Mouse (Mus musculus) splenic B cell, adult 2 months (primary cell): ENCODE measurements around the gene Ryr3.

ENCODE experiments used
- DNase-seq: peaks from one replicate; pipeline ENCODE4 v3.0.0-alpha.2; 2011; ENCODE audit warnings: low read depth, low spot score
- H3K27me3 ChIP-seq: 2 replicates; pipeline ENCODE4 v1.6.1; 2012; ENCODE audit warnings: mild to moderate bottlenecking, low read length, moderate library complexity, mixed read lengths; ENCODE audit not compliant: control insufficient read depth, poor library complexity, insufficient read depth, severe bottlenecking
- H3K36me3 ChIP-seq: 2 replicates; pipeline ENCODE4 v1.6.1; 2012; ENCODE audit warnings: mild to moderate bottlenecking, low read length, moderate library complexity, mixed read lengths; ENCODE audit not compliant: control insufficient read depth, poor library complexity, insufficient read depth, severe bottlenecking

Gene Ryr3

GRCm38 (mm10) chr2:113055591-113055990 lies 161.3 kb downstream of the Ryr3 start:
- no peak for DNase-seq
- Histone ChIP-seq H3K27me3 (no peaks in the 10 kb centered on the region), H3K36me3 (no peaks in the 10 kb centered on the region)

GRCm38 (mm10) chr2:113049831-113050230 lies 167.1 kb downstream of the Ryr3 start:
- no peak for DNase-seq
- Histone ChIP-seq H3K27me3 (no peaks in the 10 kb centered on the region), H3K36me3 (no peaks in the 10 kb centered on the region)

DNA sequence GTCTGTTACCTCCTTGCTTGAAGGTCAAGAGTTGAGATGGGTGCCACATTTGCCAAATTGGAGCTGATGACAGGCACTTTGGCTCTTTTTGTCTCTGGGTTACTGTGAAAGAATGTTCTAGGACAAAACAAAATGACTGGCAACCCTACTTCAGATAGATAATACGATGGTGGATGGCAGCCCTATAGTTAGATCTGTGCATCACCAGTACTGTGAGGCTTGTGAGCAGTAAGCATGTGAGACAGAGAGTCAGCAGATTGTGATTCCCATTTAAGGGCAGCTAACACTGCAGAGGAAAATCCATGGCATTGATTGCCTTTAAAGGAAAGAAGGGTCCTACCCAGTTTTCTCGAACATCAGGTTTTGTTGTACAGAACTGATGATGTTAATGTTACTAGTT lies 180.3 kb downstream of the Ryr3 start:
- no peak for DNase-seq
- H3K36me3 ChIP-seq, result no peaks in the 10 kb centered on the region
- H3K27me3 ChIP-seq, result no peaks in the 10 kb centered on the region

GRCm38 (mm10) chr2:113030689-113031088 lies 186.2 kb downstream of the Ryr3 start:
- DNase-seq, result no peak
- H3K36me3 ChIP-seq, result no peaks in the 10 kb centered on the region
- no peaks in the 10 kb centered on the region for H3K27me3 ChIP-seq

DNA sequence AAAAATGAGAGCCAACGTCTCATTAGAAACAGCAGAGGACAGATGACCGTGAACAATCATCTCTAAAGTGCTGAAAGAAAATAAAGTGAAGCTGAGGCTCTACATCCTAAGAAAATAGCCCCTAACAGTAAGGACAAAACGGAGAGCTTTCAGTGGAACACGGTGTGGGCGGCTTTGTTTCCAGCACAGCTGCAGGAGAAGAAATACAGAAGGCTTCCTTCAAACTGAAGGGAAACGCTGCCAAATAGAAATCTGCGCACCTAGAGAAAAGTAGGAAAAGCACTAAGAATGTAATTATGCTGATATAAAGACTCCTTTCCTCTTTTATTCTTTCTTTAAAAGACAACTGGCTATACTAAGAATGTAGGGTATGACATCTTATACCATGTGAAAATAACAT lies 197.0 kb downstream of the Ryr3 start:
- H3K27me3 ChIP-seq, result no peaks in the 10 kb centered on the region
- no peak for DNase-seq
- no peaks in the 10 kb centered on the region for H3K36me3 ChIP-seq

GRCm38 (mm10) chr2:113018278-113018677 lies 198.6 kb downstream of the Ryr3 start:
- H3K36me3 ChIP-seq, result no peaks in the 10 kb centered on the region
- DNase-seq, result no peak
- no peaks in the 10 kb centered on the region for H3K27me3 ChIP-seq

GRCm38 (mm10) chr2:113016236-113016635 lies 200.7 kb downstream of the Ryr3 start:
- no peak for DNase-seq
- Histone ChIP-seq H3K27me3 (no peaks in the 10 kb centered on the region), H3K36me3 (no peaks in the 10 kb centered on the region)

GRCm38 (mm10) chr2:113008961-113009740 lies 207.7 kb downstream of the Ryr3 start:
- no peaks in the 10 kb centered on the region for H3K36me3 ChIP-seq
- no peaks in the 10 kb centered on the region for H3K27me3 ChIP-seq
- no peak for DNase-seq

GRCm38 (mm10) chr2:112998498-112998897 lies 218.4 kb downstream of the Ryr3 start:
- Histone ChIP-seq H3K36me3 (no peaks in the 10 kb centered on the region), H3K27me3 (no peaks in the 10 kb centered on the region)
- no peak for DNase-seq

- no peak for DNase-seq
- H3K27me3 ChIP-seq, result no peaks in the 10 kb centered on the region
- H3K36me3 ChIP-seq, result no peaks in the 10 kb centered on the region
Observed at GRCm38 (mm10) chr2:112982908-112983510, 233.9 kb downstream of the Ryr3 start.

DNA sequence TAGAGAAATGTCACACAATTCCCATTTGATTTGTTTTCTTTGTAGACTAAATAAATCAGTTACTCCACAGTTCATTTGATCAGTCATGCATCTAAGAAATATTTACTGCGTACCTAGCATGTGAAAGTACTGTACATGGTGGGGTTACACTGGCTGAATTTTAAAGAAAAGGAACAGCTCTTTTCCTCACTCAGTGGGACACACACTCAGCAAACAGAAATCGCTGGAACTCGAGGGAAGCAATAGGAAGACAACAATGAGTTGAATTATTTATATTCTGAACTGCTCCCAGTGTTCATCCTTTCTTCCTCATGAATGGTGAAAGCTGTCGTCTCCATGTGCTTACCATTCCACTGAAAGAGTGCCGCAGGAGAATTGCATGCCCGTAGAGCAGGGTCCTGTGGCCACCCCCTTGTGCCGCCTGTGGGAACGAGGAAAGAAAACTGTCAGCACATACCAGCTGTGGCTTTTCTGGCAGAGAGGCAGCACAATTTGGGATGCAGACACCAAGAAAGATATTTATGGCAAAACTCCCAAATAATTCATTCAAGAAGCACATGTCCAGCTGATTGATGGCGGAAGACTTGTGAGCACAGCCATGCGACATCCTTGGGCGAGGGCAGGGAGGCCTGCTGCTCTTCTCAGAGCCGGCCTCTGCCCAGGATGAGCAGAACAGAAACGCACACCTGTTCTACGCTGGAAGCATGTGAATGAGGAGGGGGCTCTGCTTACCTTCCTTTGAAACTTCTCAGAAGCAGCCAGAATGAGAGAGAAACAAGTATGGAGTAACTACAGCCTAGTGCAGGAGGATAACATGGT lies 249.9 kb downstream of the Ryr3 start:
- DNase-seq, result no peak
- Histone ChIP-seq H3K36me3 (no peaks in the 10 kb centered on the region), H3K27me3 (no peaks in the 10 kb centered on the region)

- DNase-seq, result no peak
- Histone ChIP-seq H3K36me3 (no peaks in the 10 kb centered on the region), H3K27me3 (no peaks in the 10 kb centered on the region)
Observed at GRCm38 (mm10) chr2:112948931-112949330, 268.0 kb downstream of the Ryr3 start.

- DNase-seq, result no peak
- Histone ChIP-seq H3K36me3 (no peaks in the 10 kb centered on the region), H3K27me3 (no peaks in the 10 kb centered on the region)
Observed at GRCm38 (mm10) chr2:112931776-112932175, 285.1 kb downstream of the Ryr3 start.

DNA sequence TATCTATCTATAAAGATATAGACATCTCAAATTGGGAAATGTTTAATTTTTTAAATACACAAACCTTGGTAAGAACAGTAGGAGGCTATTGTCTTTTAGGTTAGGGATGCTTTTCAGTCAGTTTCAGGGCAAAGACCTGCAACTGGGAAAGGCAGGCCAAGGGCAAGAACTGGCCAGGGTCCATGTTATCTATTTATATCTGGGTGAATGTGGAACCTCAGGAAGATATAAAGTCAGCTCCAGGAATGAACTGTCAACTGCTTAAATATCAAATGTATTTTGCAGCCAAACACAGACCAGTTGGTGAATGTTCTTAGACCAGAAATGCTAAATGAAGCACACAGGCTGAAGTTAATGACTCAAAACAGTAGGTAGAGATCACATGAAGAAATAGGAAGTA lies 303.1 kb downstream of the Ryr3 start:
- H3K27me3 ChIP-seq, result no peaks in the 10 kb centered on the region
- no peak for DNase-seq
- H3K36me3 ChIP-seq, result no peaks in the 10 kb centered on the region

DNA sequence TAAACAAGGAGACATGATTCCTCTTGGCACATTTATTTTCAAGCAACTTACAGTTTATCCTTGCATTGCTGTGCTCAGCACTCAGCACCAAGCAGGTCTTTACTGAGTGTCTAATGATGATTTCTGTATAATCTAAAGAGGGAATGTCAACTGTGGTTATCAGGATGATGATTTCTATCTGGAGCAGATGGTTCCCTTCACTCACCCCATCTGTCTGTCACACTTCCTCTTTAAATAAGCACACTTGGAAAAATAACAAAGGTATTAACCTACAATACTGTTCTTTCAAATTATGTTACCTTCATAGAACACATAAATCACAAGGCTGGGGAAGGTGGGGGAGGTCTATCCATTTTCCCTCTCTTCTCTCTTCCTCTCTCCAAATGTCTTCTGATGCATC lies 304.3 kb downstream of the Ryr3 start:
- Histone ChIP-seq H3K36me3 (no peaks in the 10 kb centered on the region), H3K27me3 (no peaks in the 10 kb centered on the region)
- DNase-seq, result no peak
